Mouse (Mus musculus) cerebellum, adult 2 months (tissue): ENCODE data around the gene A730061H03Rik.

Source experiments
- CTCF ChIP-seq: fragments of 200-500 bp; IDR thresholded peaks from 2 replicates; pipeline ENCODE4 v1.5.1; 2011; ENCODE audit warnings: low read depth, mild to moderate bottlenecking, control low read depth, low read length, moderate library complexity, borderline replicate concordance; ENCODE audit not compliant: insufficient read depth
- POLR2A ChIP-seq: fragments of 200-500 bp; IDR thresholded peaks from 2 replicates; pipeline ENCODE4 v1.6.1; 2011; ENCODE audit warnings: low read length, control low read depth, borderline replicate concordance; ENCODE audit not compliant: insufficient read depth

DNA sequence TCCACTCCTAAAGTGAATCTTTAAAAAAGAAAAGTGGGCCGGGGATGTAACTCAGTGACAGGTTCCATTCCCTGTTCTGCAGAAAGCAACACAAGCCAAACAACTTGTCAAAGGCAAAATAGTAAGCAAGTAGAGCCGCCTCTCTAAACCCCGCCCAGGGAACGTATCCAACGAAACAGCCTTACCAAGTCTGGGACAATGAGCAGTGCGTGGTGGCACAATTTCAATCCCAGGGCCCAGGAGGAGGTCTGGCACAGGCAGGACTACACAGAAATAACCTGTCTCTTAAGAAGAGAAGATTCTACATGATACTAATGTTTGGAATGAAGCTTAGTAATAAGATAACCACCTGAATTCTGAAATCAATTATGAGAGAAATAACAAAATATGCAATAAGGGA lies 10.0 kb downstream of the A730061H03Rik start:
- TF ChIP-seq POLR2A: no peak
- TF ChIP-seq CTCF: no peak
